Mouse (Mus musculus) E14TG2a.4 (cell line): Measurements from ENCODE around the gene Fbn1.

Experiments
- H3K27me3 ChIP-seq: 2 replicates; pipeline ENCODE4 v1.6.1; 2014; ENCODE audit warnings: low read length, control low read depth; ENCODE audit not compliant: insufficient read depth
- H3K36me3 ChIP-seq: 2 replicates; pipeline ENCODE4 v1.6.1; 2014; ENCODE audit warnings: low read length, control low read depth; ENCODE audit not compliant: insufficient read depth
- H3K4me1 ChIP-seq: replicated peaks from 2 replicates; pipeline ENCODE4 v1.6.1; 2014; ENCODE audit warnings: low read depth, low read length, control low read depth
- H3K4me3 ChIP-seq: replicated peaks from 2 replicates; pipeline ENCODE4 v1.5.1; 2014; ENCODE audit warnings: mild to moderate bottlenecking, low read length
- H3K9me3 ChIP-seq: 2 replicates; pipeline ENCODE4 v1.6.1; 2014; ENCODE audit warnings: low read length, control low read depth
- CTCF ChIP-seq: conservative IDR thresholded peaks from 2 replicates; pipeline ENCODE4 v1.5.1; 2014; ENCODE audit warnings: low read length
- NANOG ChIP-seq: IDR thresholded peaks from 2 replicates; pipeline ENCODE4 v1.6.1; 2014; ENCODE audit warnings: borderline replicate concordance, low read length, mixed read lengths
- POU5F1 ChIP-seq: IDR thresholded peaks from 2 replicates; pipeline ENCODE4 v1.6.1; 2014; ENCODE audit warnings: low read length, borderline replicate concordance

Gene Fbn1

GRCm38 (mm10) chr2:125355216-125355971 lies 152.4 kb downstream of the Fbn1 start:
- Histone ChIP-seq H3K9me3 (no peaks in the 10 kb centered on the region), H3K27me3 (no peaks in the 10 kb centered on the region), H3K4me1 (no peaks in the 10 kb centered on the region)

GRCm38 (mm10) chr2:125354587-125354986 lies 153.2 kb downstream of the Fbn1 start:
- no peak for TF ChIP-seq NANOG
- TF ChIP-seq POU5F1 = no peak
- no peak for TF ChIP-seq CTCF
- no peaks in the 10 kb centered on the region for H3K9me3 ChIP-seq

More at GRCm38 (mm10) chr2:125355216-125355971, 152.4 kb downstream of the Fbn1 start:
- no peak for TF ChIP-seq NANOG
- TF ChIP-seq CTCF = no peak
- no peak for TF ChIP-seq POU5F1
- Histone ChIP-seq H3K36me3 (no peaks in the 10 kb centered on the region), H3K4me3 (no peak overlapping the region)

DNA sequence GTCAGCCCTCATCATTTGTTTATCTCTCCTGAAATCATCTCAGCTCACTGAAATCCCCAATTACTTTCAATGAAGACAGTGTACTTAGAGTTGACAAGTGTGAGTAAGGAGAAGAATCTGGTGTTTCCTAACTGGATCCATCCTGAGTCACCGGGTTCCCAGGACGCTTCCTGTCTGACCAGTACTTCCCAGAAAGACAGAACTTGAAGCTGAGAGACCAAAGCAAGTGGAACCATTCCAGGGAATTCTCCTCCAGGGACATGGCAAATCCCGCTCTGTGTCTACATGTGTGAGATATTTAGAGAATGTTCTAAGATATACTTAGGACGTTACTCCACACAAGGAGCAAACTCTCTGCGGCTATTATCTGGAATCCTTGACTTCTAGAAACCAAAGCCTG lies 158.6 kb downstream of the Fbn1 start:
- Histone ChIP-seq H3K4me1 (no peaks in the 10 kb centered on the region), H3K4me3 (no peak overlapping the region), H3K36me3 (no peaks in the 10 kb centered on the region), H3K27me3 (no peaks in the 10 kb centered on the region), H3K9me3 (no peaks in the 10 kb centered on the region)
- no peak for TF ChIP-seq POU5F1
- TF ChIP-seq CTCF = no peak
- TF ChIP-seq NANOG = no peak

More at GRCm38 (mm10) chr2:125354587-125354986, 153.2 kb downstream of the Fbn1 start:
- Histone ChIP-seq H3K4me1 (no peaks in the 10 kb centered on the region), H3K4me3 (no peak overlapping the region), H3K27me3 (no peaks in the 10 kb centered on the region), H3K36me3 (no peaks in the 10 kb centered on the region)

DNA sequence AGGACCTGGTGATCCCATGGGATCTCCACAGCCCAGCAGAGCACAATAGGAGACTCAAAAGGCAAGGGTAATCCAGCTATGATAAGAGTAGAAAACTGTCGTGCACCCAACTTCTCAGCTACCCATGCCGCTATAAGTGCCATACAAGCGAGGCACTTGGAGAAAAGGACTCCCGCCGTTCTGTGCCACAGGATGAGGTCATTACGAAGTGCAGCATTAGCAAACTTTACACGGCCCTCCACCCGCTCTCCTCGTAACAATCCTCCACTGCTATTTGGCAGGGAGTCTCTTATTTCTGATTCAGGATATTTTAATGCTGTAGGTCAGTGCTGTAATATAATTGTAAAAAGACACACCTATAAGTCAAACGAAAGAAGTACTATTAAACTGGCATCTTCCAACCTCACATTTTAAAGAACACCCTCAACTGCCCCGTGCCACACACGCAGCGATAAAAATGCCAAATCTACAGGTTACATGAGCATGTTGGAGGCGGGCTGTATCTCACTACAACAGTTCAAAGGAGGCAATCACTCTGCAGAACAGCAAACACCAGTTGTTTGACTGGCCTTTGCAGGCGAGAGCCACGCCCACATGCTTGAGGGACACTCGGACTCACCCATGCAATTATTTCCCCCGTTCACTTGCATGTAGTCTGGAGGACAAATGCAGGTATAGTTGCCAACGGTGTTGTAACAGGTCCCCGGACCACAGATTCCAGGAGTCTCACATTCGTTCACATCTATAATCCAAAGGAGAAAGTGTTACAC lies 165.4 kb downstream of the Fbn1 start:
- H3K27me3 ChIP-seq = no peaks in the 10 kb centered on the region
- no peaks in the 10 kb centered on the region for H3K4me1 ChIP-seq
- H3K4me3 ChIP-seq = no peak overlapping the region
- peaks cover 26% of the 10 kb centered on the region for H3K9me3 ChIP-seq
- TF ChIP-seq POU5F1 (no peak), NANOG (no peak)
- no peaks in the 10 kb centered on the region for H3K36me3 ChIP-seq

DNA sequence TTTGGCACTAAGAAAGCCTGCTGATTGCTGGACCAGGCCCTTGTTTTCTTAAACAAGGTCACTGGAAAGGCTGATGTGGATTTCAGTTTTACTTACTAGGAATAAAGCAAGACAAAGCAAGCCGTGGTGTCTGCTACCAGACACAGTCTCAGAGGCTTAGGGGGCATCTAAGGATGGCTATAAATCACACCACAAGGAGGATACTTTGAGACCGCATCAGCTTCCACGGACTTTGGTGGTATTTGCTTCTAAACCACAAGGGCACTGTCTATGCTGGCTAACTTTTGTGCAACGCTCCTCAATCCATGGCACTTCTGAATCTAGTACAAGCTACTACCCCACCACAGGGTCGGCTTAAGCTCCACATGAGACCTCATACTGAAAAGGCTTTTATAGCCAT lies 167.4 kb downstream of the Fbn1 start:
- no peaks in the 10 kb centered on the region for H3K4me1 ChIP-seq
- H3K36me3 ChIP-seq = no peaks in the 10 kb centered on the region
- no peak overlapping the region for H3K4me3 ChIP-seq
- peaks cover 30% of the 10 kb centered on the region for H3K9me3 ChIP-seq
- TF ChIP-seq NANOG = no peak
- TF ChIP-seq POU5F1 = no peak
- TF ChIP-seq CTCF = no peak
- no peaks in the 10 kb centered on the region for H3K27me3 ChIP-seq

GRCm38 (mm10) chr2:125337239-125337638 lies 170.6 kb downstream of the Fbn1 start:
- Histone ChIP-seq H3K36me3 (no peaks in the 10 kb centered on the region), H3K27me3 (no peaks in the 10 kb centered on the region), H3K4me3 (no peak overlapping the region), H3K9me3 (peaks cover 20% of the 10 kb centered on the region), H3K4me1 (no peaks in the 10 kb centered on the region)
- TF ChIP-seq CTCF (no peak), POU5F1 (no peak), NANOG (no peak)

DNA sequence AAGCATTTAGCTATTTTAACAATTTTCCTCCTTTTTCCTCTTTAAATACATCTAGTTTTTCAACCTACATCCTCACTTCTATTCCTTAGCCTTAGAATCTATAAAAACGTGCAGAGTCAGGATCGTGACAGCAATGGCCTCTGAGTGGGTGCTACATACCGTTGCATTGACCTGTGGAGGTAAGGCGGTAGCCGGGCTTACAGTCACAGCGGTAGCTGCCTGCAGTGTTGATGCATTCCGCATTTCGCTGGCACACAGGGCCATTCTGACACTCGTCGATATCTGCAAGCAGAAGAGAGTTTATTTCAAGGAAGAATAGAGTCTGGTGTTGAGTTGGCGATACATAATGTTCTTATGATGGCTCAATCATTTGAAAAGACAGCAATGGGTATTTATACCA lies 172.6 kb downstream of the Fbn1 start:
- H3K4me3 ChIP-seq = no peak overlapping the region
- H3K27me3 ChIP-seq = no peaks in the 10 kb centered on the region
- H3K4me1 ChIP-seq = no peaks in the 10 kb centered on the region
- peaks cover 20% of the 10 kb centered on the region for H3K9me3 ChIP-seq
- H3K36me3 ChIP-seq = no peaks in the 10 kb centered on the region
- TF ChIP-seq POU5F1 (no peak), NANOG (no peak), CTCF (no peak)

DNA sequence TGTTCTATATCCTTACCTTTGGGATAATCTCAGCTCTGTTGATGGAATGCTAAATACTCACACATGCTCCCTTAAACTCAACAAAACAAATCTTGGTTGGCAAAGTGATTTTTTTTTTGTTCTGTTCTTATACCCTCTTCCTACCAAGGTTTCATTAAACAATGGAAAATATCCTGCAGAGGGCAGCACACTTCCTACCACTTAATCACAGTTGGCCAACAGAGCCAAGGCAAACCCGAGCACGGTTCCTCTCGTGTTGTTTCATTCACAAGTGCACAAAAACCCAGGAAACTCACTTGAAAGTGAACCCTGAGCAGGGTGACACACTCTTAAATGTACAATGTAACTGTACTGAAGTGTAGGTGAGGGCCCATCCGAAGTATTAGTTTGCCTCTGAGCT lies 173.6 kb downstream of the Fbn1 start:
- peaks cover 20% of the 10 kb centered on the region for H3K9me3 ChIP-seq
- H3K27me3 ChIP-seq = no peaks in the 10 kb centered on the region
- no peak for TF ChIP-seq NANOG
- no peak for TF ChIP-seq POU5F1
- TF ChIP-seq CTCF = no peak
- no peak overlapping the region for H3K4me3 ChIP-seq
- no peaks in the 10 kb centered on the region for H3K36me3 ChIP-seq
- H3K4me1 ChIP-seq = no peaks in the 10 kb centered on the region
